Mouse (Mus musculus) urinary bladder, postnatal 25 days (tissue): Measurements from ENCODE around the gene Ppp1ca.

ENCODE experiments used
- DNase-seq: peaks from one replicate; pipeline ENCODE4 v3.0.0; 2022; ENCODE audit warnings: low spot score

The Ppp1ca gene

DNA sequence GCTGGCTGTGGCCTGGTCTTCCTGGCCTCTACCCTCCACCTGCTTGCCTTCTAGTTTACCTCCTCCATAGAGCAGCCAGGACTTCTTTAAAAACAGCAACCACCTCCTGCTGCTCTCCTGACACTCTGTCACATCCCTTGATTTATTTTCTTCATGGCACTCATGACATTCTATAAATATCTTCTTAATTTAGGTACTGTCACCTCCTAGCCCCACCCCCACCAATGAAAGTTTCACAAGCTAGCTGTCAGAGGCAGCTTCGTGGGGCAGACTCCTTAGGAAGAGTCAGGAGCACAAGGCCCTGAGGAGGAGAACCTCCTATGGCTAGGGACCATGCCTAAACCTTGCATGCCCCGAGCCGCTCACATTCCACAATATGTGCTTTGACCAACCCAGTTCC lies 4.6 kb upstream of the Ppp1ca start:
- no peak for DNase-seq

DNA sequence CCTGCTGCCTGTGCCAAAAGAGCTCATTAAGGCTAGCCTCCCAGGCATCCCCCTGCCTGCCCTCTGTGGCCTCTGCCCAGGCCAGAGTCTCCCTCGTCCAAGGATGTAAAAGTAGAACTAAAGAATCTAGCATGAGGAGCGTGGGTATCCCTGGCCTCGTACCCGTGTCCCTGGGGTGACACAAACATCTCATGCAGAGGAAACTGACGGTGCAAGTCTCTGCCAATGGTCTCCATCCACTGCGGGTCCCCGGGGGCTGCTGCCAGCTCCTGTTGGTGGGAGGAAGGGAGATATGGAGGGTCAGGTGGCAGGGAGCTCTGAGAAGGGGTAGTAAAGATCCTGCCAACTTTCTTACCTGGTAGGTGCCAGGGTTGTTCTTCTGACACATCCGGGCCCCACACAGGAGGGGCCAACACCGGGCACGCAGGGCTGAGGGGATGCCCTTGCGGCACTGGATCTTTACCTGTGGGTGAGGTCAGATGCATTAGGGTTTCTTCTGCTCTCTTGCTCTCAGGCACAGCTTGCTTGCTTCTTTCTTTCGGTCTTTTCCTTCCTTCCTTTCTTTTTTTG lies 2.7 kb upstream of the Ppp1ca start:
- DNase-seq, result no peak

DNA sequence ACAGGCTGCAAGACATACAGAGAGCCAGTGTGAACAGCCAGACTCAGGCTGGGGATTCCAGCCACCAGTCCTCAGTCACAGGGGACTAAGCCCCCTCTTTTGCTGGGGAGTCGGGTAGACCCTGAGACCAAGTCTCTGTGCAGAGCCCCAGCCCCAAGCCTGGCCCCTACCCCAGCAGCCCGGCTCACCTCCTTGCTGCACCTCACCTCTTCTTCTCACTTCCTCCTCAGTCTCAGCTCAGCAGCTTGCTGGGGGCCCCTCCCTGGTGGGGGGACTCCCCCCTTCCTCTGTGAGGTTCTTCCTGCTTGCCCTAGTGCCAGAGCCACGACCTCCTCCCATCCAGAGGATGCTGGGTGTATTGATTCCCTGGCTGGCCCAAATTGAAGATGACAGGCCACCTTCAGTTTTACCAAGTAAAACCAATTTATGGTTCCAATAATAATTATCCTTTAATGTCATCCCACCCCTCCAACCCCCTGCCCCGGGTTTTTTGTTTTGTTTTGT lies 982 bp upstream of the Ppp1ca start, which contains the start of gene Tbc1d10c:
Gene Tbc1d10c, minus strand, starts transcription at position 454 of the 504 bp plus-strand sequence.
- no peak for DNase-seq

DNA sequence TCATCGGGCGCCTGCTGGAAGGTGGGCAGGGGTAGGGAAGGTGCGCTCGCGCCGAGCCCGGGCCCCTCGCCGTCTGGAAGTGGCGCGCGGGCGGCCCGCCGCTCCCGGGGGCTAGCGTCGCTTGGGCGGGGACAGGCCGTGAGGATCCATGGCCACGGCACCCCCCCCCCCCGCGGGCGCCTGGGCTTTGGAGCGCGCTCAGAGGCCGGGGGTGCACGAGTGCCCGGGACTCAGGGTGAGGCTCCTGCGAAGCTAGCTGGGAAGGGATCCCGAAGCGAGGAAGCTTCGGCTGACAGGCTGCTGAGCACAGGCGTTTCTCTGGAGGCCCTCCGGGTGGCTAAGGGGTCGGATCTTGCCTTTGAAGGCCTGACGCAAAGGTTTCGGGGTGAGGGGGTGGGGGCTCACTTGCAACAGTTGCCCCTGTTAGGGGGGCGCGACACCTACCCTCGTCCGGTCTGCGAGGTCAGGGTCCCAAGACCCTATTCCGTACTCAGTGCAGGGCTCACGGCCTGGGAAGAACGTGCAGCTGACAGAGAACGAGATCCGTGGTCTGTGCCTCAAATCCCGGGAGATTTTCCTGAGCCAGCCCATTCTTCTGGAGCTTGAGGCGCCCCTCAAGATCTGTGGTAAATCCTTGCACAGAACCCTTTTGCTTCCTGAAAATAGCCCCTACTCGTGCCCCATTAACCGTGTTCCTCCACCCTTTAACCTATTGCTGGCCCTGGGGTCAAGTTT lies 553 bp downstream of the Ppp1ca start:
- no peak for DNase-seq

DNA sequence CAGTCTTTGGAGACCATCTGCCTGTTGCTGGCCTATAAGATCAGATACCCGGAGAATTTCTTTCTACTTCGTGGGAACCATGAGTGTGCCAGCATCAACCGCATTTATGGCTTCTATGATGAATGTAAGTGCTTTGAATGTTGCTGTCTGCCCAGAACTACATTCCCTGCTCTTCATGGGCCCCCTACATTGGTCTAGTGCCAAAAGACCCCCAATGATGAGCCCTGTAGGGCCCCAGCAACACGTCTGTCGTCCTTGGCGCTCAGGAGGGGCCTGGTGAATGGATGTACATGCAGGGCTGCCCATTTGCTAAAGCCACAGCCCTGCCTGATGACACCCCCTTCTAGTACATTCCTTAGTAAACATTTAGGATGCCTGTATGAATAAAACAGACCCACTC lies 1.3 kb downstream of the Ppp1ca start:
- no peak for DNase-seq

DNA sequence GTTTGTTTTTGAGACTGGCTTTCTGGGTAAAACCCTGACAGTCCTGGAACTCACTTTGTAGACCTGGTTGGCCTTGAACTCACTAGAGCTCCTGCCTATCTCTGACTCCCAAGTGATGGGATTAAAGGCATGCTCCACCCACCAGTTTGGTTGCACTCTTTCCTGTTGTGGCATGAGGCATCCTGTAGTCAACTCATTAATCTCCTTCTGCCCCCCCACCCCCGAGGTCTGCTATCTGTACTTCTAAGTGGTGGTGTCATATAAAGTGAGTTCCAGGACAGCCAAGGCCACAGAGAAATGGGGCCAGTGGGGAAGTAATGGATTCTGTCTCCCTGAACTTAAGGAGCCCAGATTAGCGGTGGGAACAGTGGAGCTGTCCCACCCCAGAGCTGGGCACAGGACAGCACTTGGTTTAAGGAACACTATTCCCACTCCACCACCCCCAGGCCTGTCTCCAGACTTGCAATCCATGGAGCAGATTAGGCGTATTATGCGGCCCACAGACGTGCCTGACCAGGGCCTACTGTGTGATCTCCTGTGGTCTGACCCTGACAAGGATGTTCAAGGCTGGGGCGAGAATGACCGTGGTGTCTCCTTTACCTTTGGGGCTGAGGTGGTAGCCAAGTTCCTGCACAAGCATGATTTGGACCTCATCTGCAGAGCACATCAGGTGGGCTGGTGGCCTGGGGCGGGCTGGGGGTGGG lies 2.3 kb downstream of the Ppp1ca start:
- no peak for DNase-seq

DNA sequence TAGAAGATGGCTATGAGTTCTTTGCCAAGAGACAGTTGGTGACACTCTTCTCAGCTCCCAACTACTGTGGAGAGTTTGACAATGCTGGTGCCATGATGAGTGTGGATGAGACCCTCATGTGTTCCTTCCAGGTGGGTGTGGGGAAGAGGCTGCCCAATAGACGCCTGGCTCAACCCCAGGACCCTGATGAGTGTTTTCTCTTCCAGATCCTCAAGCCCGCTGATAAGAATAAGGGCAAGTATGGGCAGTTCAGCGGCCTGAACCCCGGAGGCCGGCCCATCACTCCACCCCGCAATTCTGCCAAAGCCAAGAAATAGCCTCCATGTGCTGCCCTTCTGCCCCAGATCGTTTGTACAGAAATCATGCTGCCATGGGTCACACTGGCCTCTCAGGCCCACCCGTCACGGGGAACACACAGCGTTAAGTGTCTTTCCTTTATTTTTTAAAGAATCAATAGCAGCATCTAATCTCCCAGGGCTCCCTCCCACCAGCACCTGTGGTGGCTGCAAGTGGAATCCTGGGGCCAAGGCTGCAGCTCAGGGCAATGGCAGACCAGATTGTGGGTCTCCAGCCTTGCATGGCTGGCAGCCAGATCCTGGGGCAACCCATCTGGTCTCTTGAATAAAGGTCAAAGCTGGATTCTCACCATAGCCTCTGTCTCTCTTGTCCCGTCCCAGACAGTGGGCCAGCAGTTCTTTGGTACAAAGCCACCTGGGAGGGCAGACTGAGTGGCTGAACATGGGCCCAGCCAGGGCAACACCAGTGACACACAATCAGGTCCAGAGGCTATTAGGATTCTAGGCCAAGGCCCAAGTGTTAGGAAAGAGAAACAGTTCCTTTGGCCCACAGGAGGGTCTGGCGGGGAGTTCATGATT lies 3.1 kb downstream of the Ppp1ca start:
- no peak for DNase-seq

DNA sequence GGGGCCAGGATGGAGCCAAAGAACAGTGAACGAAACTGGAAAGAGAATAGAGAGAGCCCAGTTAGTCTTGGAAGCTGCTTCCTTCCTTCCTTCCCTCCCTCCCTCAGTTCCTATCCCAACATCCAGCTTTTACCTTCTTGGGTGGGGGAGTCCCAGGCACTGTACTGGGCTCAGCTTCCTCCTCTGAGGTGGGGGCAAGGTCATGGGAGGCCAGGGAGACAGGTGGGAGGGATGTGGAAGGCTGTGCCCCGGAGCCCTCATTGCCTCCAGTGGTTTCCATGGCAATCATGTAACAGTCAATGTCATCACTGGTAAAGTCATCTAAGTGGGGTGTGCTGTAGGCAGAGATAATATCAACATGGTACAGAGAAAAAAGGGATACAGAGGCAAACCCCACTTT lies 4.2 kb downstream of the Ppp1ca start:
- no peak for DNase-seq

DNA sequence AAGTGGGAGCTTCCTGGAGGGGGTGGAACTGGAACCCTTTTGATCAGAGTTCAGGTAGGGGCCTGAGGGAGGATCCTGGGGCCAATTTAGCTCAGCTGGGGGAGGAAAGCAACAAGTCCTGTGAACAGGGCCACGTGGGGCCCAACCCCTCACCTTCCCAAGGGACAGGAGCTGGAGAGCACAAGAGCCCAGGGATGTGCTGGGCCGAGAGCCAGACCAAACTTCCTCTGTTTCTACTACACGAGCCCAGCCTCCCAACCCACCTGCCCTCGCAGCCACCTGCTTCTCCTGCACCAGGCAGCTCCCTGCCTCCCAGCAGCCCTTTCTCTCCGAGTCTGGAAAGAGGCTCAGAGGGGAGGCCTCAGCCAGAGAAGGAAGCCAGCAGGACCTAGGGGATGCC lies 4.7 kb downstream of the Ppp1ca start:
- no peak for DNase-seq

DNA sequence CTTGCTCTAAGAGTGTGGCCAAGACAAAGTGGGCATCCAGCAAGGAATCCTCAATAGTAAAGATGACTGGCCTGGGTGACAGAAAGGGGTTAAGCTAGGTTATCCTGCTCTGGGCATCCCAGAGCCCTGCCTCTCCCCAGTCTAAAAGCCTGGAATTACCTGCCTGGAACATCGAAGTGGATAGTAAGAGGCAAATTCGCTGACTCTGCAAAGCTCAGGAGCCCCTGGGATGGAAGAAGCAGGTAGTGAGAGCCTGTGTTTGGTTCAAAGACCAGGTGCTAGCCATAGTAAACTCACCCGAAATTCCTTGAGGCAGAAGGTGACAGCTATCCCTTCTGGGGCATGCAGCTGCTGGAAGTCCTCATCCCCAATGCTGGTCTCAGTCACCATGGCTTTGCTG lies 5.3 kb downstream of the Ppp1ca start:
- no peak for DNase-seq

DNA sequence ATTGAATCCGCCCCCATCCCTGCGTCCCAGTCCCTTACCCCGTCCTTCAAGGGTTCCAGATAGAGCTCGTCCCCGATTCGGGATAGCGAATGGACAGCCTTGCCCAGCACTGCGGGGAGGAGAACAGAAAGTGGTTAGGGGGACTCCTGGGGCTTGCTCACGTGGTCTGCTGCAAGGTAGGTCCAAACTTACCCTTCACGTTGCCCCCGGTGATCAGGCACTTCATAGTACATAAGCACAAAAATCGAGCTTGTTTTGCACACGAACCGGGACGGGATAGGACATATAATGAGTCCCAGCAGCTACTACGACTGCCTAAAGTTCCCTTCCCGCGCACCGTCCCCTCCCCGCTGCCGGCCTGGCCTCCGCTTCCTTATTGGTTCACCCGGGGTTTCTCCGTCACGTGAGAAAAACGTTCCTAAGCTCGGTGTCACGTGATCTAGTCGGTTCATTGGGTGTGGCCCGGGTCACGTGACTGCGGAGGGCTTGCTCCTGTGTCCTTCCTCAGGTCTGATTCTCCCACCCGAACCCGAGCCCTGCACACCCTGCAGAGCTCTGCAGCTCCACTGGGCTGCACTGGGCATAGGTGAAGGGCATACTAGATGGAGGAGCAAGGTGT lies 9.5 kb downstream of the Ppp1ca start, which contains the start of gene Rad9a:
Gene Rad9a, minus strand, starts transcription at position 372 of the 619 bp plus-strand sequence.
- peak; percentile 92 for DNase-seq

DNA sequence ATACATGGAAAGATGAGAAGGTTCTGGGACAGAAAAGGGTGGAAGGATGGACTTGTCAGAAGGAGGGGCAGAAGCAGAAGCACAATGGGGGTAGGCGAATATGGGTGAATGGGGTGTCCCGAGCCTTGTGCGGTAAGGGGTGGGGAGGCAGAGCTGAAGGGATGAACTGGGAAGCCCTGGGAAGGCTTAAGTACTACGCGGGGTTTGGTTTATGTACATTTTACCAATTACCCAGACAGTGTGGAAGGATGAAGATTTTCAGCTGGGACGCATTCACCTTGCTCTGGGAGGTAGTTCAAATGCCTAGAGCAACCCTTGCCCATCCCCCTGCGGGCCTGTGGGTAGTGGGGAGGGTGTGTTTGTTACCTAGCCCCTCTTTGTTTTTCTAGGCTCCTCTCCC lies 10.3 kb downstream of the Ppp1ca start:
- DNase-seq, result no peak

DNA sequence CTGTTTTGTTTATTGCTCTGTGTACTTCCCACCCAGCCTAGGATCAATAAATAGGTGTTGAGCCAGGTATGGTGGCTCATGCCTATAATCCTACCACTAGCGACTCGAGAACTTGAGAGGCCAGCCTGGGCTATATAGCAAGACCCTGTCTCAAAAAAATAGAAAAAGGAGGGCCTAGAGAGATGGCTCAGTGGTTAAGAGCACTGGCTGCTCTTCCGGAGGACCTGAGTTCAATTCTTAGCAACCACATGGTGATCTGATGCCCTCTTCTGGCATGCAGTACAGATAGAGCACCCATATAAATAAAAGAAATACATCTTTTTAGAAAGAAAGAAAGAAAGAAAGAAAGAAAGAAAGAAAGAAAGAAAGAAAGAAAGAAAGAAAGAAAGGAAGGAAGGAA lies 11.3 kb downstream of the Ppp1ca start:
- DNase-seq, result no peak

DNA sequence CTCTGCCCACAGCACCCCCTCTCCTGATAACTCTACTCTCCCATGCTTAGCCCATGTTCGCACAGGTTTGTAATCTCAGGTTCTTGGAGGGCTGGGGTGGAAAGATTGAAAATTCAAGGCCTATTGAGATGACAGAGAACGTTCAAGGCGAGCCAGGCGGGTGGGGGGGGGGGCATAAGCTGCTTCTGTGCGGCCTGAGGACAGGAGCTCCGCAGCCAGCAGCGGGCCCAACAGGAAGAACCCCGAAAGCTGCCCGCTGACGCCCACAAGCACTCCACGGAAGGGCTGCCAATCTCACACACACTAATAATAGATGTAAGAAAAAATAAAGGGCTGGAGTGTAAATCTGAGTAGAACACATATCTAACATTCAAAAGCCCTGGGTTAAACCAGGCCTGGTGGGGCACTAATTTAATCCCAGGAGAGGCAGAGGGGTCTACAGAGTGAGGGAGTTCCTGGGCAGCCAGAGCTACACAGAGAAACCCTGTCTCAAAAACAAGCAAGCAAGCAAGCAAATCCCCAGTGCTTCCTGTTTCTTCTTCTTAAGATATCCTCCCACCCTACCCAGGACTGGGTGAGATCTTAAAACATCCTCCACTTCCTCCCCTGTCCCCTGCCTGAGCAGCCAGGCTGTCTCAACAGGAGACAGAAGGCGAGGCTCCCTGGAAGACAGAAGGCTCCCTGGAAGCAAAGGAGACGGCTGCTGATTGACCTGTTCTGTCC lies 11.9 kb downstream of the Ppp1ca start:
- DNase-seq, result no peak

DNA sequence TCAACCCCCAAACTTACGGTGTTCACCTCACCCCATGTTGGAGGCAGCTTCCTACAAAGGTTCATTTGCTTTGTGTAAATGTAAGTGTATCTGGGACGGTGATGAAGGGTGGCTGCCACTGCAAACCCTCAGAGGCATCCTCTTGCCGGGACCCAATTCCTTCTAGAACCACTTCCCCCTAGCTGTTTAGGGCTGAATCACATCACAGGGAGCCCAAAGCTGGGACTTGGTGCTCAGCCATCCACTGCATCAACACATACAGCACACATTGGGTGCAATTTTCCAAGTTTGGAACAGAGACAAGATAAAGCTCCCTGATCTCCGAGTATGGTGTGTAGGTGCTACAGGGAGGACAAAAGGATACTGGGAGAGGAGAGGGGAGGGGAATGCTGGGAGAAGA lies 13.0 kb downstream of the Ppp1ca start:
- no peak for DNase-seq

DNA sequence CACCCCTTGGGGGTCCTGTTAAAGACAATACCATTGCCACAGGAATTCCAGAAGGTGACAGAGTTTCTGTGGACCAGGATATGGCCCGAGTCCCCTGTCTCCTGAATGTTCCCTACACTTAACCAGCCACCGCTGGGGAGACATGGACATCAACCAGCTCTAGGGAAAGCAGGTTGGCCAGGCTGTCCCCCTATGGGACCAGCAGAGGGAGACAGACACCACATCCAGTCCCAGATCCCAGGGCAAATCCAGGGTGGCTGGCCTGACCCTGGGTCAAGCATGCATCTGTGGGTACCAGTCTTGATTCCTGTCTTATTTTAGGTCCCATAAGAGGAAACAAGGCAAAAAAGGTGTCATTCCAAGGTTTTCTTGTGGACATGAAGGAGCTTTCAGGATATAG lies 15.1 kb downstream of the Ppp1ca start:
- peak; percentile 64 for DNase-seq

DNA sequence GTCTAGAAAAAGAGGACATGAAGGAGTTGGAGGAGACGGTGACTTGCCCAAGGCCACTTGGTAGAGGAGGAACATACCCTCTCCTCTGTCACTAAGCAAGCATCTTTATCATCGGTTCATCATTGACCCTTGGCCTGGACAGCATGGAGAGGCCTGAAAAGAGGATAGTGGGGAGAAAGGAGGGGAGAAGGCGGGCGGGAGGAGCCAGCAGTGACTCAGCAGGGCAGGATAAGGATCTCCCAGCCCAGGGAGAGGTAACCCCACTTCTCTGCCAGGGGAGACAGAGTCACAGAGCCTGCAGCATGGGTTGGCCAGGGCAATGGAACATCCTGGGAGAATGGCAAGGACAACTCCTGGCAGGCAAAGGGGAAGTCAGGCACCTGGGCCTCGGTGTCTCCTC lies 16.7 kb downstream of the Ppp1ca start:
- no peak for DNase-seq

DNA sequence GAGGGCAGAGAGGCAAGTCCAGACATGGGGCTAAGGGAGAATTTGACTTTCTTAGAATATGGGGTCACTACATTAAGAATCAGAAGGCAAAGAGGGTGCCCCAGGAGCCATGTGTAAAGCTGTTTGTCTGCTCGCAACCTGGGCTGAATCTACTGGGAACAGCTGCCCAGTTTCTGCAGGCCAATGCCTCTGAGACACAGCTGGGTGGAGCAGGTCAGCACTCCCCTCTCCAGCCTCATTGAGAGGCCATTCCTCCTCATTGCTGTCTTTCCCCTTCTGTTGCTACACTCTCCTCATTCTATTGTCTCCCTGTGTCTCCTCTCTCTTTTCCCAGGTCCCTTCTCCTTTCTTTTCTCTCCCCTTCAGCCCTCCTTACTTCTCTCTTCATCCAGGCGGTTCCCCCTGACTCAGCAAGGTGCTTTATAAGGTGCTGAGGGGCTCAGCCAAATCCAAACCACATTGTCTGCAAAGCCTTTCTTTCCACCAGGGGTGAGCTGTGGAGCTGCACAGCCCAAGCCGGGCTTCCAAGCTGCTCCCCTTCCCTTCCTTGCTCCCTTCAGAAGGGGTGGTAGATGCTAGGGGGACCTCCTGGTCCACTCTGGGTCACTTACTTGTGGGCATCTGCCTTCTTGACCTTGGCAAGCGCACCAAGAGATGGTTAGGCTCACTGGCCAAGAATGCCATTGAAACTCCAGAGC lies 20.2 kb downstream of the Ppp1ca start:
- DNase-seq, result no peak

DNA sequence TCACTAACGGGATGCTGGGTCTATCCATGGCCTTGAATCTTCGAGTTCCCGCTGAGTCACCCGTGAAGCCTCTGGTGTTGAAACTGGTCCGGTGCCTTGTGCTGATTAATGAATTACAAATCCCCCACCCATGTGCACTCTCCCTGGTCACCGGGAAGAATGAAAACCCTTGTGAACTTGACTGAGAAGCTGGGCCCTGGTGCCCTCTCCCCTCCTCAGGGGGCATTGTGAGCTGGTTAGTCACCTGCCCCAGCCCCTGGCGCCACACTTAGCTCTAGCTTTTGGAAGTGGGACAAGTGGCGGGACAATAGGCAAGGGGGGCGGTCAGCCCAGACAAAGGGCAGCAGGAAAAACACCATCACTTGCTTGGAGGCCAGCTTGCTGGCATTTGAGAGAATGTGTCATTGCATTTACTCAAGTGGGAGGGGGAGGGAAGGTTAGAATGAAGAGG lies 21.7 kb downstream of the Ppp1ca start:
- DNase-seq, result no peak

DNA sequence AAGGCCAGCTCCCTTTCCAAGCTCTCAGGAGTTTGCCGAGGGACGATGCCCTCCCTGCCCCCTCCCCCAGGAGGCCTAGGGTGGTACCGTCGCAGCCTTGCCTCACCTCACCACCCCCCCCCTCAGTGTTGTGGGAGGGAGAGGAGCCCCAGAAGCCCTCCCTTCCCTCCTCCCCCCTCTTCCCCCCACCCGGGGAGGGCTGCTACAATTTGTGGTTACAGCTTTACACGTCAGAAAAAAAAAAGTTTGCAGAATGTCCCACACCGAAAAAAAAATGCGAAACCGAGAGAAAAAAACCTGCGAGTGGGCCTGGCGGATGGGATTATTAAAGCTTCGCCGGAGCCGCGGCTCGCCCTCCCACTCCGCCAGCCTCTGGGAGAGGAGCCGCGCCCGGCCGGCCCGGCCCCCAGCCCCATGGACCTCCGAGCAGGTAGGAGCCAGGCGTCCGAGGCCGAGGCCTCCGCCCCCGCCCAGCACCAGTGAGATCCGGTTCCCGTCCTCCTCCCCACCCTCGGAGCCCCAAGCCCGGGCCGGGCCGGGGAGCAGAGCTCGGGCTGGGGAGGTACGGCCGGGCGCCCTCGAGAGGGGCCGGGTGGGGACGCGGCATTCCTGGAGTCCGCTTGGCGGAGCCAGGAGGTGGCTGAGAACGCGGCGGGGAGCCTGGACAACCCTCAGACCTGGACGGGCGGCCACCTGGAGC lies 22.4 kb downstream of the Ppp1ca start, which contains the start of the genes Clcf1 and AC109138.7:
Gene Clcf1, plus strand, starts transcription at position 168 of the 700 bp plus-strand sequence.
Gene AC109138.7, plus strand, starts transcription at position 287 of the 700 bp plus-strand sequence.
- DNase-seq, result peak; percentile 49
